Comparison of ENCODE assay signal across 8 mouse cellular contexts in genomic region chr9:102505700-102506585, GRCm38 (mm10). TPM values are rescaled to one million over a fixed set of nuclear protein-coding genes. Genes with fewer than 3 reads are reported as not detected.
DNase-seq lines count a peak whose midpoint lies in the region; ATAC-seq lines count a peak whose summit lies in the region.
"Had no signal": no experiment of that assay in that cellular context is flagged by ENCODE, and none has a peak within 500 bp of the region (broad histone marks: within the 10 kb centered on the region; RNA-seq: fewer than 3 reads in every experiment).

TSS of gene Ky (plus strand) at chr9:102505750.

- peak within 1 kb of the TSS; percentile 63 for H3K4me3 ChIP-seq in embryonic facial prominence, embryonic 10.5 days
- H3K4me3 ChIP-seq in heart, embryonic 12.5 days, result peak within 1 kb of the TSS; percentile 47
- H3K4me3 ChIP-seq in neural tube, embryonic 13.5 days, result peak within 1 kb of the TSS; percentile 46

- DNase-seq in CD4-positive, CD25-positive, alpha-beta regulatory T cell, adult 2 months (ENCODE audit: low read depth, low spot score), result peak; percentile 36
- peak; percentile 33 for DNase-seq in Muller cell, postnatal 12 days (ENCODE audit: inconsistent ontology term)
- peak; percentile 56 for DNase-seq in embryonic facial prominence, embryonic 10.5 days (ENCODE audit: low spot score)
- peak; percentile 35 to 55 for DNase-seq in kidney, postnatal 4 days
- no peak for DNase-seq in layer of hippocampus, adult 8-10 months (ENCODE audit: low spot score in 2 of 2)

- peak within 1 kb of the TSS; percentile 69; the same call in 1 of the 2 replicates for H3K27ac ChIP-seq in embryonic facial prominence, embryonic 10.5 days (replicated peaks)
- H3K27ac ChIP-seq in heart, embryonic 12.5 days (ENCODE audit: poor library complexity, severe bottlenecking), result peak within 1 kb of the TSS; percentile 58
- no peak within 1 kb of the TSS for H3K27ac ChIP-seq in neural tube, embryonic 13.5 days (replicated peaks)

- H3K9ac ChIP-seq in heart, embryonic 12.5 days, result peak within 1 kb of the TSS; percentile 69
- peak within 1 kb of the TSS; percentile 71 for H3K9ac ChIP-seq in neural tube, embryonic 13.5 days

- H3K4me2 ChIP-seq in heart, embryonic 12.5 days, result peak within 1 kb of the TSS; percentile 71
- peak within 1 kb of the TSS; percentile 89 for H3K4me2 ChIP-seq in neural tube, embryonic 13.5 days

- WGBS in embryonic facial prominence, embryonic 10.5 days, result under 1% methylated on average over 63 of the region's 63 CpGs
- WGBS in heart, embryonic 12.5 days, result 3% methylated on average over 63 of the region's 63 CpGs
- 2% methylated on average over 63 of the region's 63 CpGs for WGBS in neural tube, embryonic 13.5 days

- H3K27me3 ChIP-seq in embryonic facial prominence, embryonic 10.5 days (replicated peaks; ENCODE audit: low read depth, poor library complexity, severe bottlenecking), result peaks cover 68% of the 10 kb centered on the region
- peaks cover 56% of the 10 kb centered on the region for H3K27me3 ChIP-seq in heart, embryonic 12.5 days (replicated peaks)
- peaks cover 54% of the 10 kb centered on the region for H3K27me3 ChIP-seq in neural tube, embryonic 13.5 days

- H3K9me3 ChIP-seq in embryonic facial prominence, embryonic 10.5 days, result no peaks in the 10 kb centered on the region
- no peaks in the 10 kb centered on the region for H3K9me3 ChIP-seq in heart, embryonic 12.5 days (replicated peaks)
- H3K9me3 ChIP-seq in neural tube, embryonic 13.5 days, result no peaks in the 10 kb centered on the region

- no peaks in the 10 kb centered on the region for H3K36me3 ChIP-seq in embryonic facial prominence, embryonic 10.5 days (replicated peaks)
- no peaks in the 10 kb centered on the region for H3K36me3 ChIP-seq in heart, embryonic 12.5 days
- no peaks in the 10 kb centered on the region for H3K36me3 ChIP-seq in neural tube, embryonic 13.5 days

- peaks cover 11% of the 10 kb centered on the region for H3K4me1 ChIP-seq in embryonic facial prominence, embryonic 10.5 days
- peaks cover 18% of the 10 kb centered on the region for H3K4me1 ChIP-seq in heart, embryonic 12.5 days (replicated peaks)
- H3K4me1 ChIP-seq in neural tube, embryonic 13.5 days (replicated peaks), result peaks cover 12% of the 10 kb centered on the region

- no peak for ATAC-seq in heart, embryonic 12.5 days (ENCODE audit: insufficient number of reproducible peaks, low FRiP score)
- peak; percentile 67 for ATAC-seq in neural tube, embryonic 13.5 days (ENCODE audit: low read depth)

RNA-seq across cellular contexts. Expression of gene Ky, which starts in this region (rescaled TPM):
- 0.04 and 0.10 TPM in 2 replicates for polyA plus RNA-seq in embryonic facial prominence, embryonic 10.5 days (2016; fragmentation: Nextera tagmentation; extraction: Ambion mirVana)
- 0.94 and 2.1 TPM in 2 replicates for polyA plus RNA-seq in heart, embryonic 12.5 days (2016; fragmentation: Nextera tagmentation; extraction: Ambion mirVana)
- 0.36 and 0.51 TPM in 2 replicates for polyA plus RNA-seq in neural tube, embryonic 13.5 days (2015; fragmentation: Nextera tagmentation; extraction: Ambion mirVana)
- total RNA-seq in layer of hippocampus, adult 8-10 months (2022), result 1 to 10 TPM; 1.8 to 3.4 (median 2.7) TPM
- total RNA-seq: neutrophil, adult 5-6 weeks had no signal

Comparison
In these comparisons a context has a peak if more than half of its experiments do, and no peak if none do; other contexts are left out.
1. Peak in DNase-seq, H3K4me3 ChIP-seq and H3K27ac ChIP-seq in embryonic facial prominence, embryonic 10.5 days; RNA of the gene not detected or under 1 TPM.
2. Peak in ATAC-seq, H3K4me3 ChIP-seq, H3K9ac ChIP-seq and H3K4me2 ChIP-seq in neural tube, embryonic 13.5 days; RNA of the gene not detected or under 1 TPM.
3. DNase-seq: peak in CD4-positive, CD25-positive, alpha-beta regulatory T cell, adult 2 months (single experiment), Muller cell, postnatal 12 days (single experiment) and kidney, postnatal 4 days (2 of 2); none in layer of hippocampus, adult 8-10 months (0 of 2).
4. Peak in every context shown above with its lines, with median percentiles within 50 percentile points of each other: H3K4me3 ChIP-seq.